Mouse (Mus musculus): ENCODE measurements at regions not wholly inside any gene's neighbourhood (a gene's known extent, or its start where the extent isn't known, plus 50 kb on each side); places are given as distances from the start of the nearest gene placed in this dataset.

DNA sequence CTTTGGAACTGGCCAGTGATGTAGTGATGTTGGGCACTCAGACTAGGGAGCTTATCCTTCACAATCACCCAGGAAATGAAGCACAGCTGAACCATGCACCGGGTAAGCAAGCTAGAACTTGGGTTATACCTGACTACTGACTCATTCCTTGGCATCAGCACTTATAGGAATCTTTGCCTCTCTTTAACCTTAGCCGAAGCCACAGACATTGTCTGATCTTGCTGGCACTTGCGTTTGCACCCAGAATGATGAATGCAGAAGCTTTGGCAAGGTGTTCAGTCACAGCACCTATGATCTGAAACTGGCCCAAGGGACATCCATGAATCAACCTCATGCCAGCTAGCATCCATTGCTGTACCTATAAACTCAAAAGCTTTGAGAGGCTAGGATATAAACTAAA lies 529.0 kb upstream of the Sox9 start:
- no peaks in the 10 kb centered on the region for H3K9me3 ChIP-seq
- H3K36me3 ChIP-seq: no peaks in the 10 kb centered on the region
- no peak for ATAC-seq (replicated peaks)
- WGBS: 94% methylated on average over 3 of the region's 3 CpGs
- no peak overlapping the region for H3K27ac ChIP-seq (replicated peaks)
- H3K9ac ChIP-seq (replicated peaks): no peak overlapping the region
- H3K4me2 ChIP-seq (replicated peaks): no peak overlapping the region
- no peaks in the 10 kb centered on the region for H3K4me1 ChIP-seq
- H3K27me3 ChIP-seq: no peaks in the 10 kb centered on the region
- no peak overlapping the region for H3K4me3 ChIP-seq

DNA sequence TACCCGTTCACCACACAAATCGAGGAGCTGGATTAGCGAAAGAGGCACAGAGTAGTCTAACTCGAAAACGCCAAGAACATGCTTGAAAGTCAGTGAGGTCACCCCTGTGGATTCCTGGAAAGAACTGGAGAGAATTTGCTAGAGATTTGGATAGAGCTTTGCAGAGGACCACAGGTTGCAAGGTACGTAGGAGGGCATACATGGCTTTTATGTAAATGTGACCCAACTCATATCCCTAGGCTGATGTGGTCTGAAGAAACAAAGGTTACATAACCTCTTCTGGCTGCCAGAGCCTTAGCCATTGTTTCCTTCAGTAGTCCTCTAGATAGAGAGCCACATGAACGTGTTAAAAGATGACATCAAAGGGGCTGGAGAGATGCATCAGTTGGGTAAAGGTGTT lies 525.7 kb upstream of the Sox9 start:
- H3K9ac ChIP-seq (replicated peaks): no peak overlapping the region
- no peak for ATAC-seq (replicated peaks)
- no peak overlapping the region for H3K4me2 ChIP-seq (replicated peaks)
- no peaks in the 10 kb centered on the region for H3K27me3 ChIP-seq
- no peaks in the 10 kb centered on the region for H3K4me1 ChIP-seq
- 90% methylated on average over 7 of the region's 7 CpGs for WGBS
- no peak overlapping the region for H3K27ac ChIP-seq (replicated peaks)
- no peaks in the 10 kb centered on the region for H3K9me3 ChIP-seq
- no peak overlapping the region for H3K4me3 ChIP-seq
- H3K36me3 ChIP-seq: no peaks in the 10 kb centered on the region

DNA sequence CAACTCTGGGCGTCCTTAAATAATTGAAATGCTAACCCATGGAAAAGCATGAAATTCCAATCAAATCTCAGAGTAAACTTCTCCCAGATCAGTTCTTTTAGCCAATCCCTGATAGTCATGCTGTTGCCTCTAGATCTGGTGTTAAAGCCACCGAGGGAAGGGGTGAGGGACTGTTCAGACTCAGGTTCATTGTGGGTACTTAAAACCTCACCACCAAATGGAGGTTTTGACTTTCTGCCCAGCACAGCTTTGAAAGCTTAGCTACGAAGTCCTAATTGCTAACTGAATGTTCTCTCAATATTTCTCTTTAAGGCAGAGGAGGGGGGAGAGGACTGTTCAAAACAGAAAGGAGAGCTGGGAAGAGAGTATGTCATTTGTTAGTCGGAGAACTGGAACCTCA lies 517.9 kb upstream of the Sox9 start:
- Histone ChIP-seq H3K4me3 (no peak overlapping the region), H3K9me3 (no peaks in the 10 kb centered on the region), H3K27me3 (no peaks in the 10 kb centered on the region), H3K4me1 (no peaks in the 10 kb centered on the region), H3K4me2 (replicated peaks) (no peak overlapping the region), H3K36me3 (no peaks in the 10 kb centered on the region), H3K27ac (replicated peaks) (no peak overlapping the region), H3K9ac (replicated peaks) (no peak overlapping the region)
- WGBS: 79% methylated on average over 4 of the region's 4 CpGs
- no peak for ATAC-seq (replicated peaks)

DNA sequence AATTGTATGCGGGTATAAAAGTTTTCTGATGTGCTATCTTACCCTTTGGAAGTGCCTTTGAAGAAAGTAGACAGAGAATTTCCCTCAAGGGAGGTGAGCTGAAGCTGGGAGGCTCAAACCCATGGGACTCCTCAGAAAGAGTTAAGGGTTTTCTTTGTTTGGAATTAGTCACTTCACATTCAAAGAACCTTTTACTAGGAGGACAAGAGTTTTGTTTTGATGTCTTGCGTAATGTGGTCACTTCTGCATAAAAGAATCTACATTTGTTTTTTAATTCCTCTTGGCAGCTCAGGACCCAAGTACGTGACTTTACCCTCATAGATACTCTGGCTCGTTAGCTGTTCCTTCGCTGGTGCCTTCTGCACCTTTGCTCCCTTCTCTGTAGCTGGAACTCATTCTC lies 511.1 kb upstream of the Sox9 start:
- H3K9ac ChIP-seq (replicated peaks): no peak overlapping the region
- ATAC-seq (replicated peaks): no peak
- 72% methylated on average over 5 of the region's 5 CpGs for WGBS

DNA sequence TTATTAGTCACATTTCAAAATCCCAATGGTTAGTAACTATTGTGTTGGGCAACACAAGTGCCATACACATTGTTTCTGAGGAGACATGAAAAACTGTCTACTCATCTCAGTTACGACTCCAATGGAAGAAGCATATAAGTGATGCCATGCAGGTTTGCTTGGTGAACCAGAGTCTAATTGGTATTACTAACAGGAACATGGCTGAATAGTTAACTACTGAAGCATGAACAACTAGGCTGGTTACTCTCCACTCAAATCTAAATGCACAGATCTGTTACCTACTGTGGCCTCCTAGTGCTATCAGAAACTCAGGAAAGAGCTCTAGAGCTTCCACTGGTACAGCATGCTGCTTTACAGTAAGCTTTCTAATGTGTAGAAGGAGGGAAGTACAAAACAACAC lies 503.5 kb upstream of the Sox9 start:
- H3K36me3 ChIP-seq: no peaks in the 10 kb centered on the region
- H3K4me3 ChIP-seq: no peak overlapping the region

More for the DNA sequence above, 511.1 kb upstream of the Sox9 start:
- no peaks in the 10 kb centered on the region for H3K36me3 ChIP-seq
- no peaks in the 10 kb centered on the region for H3K9me3 ChIP-seq
- H3K27ac ChIP-seq (replicated peaks): no peak overlapping the region
- no peak overlapping the region for H3K4me3 ChIP-seq
- no peak overlapping the region for H3K4me2 ChIP-seq (replicated peaks)
- no peaks in the 10 kb centered on the region for H3K27me3 ChIP-seq
- H3K4me1 ChIP-seq: no peaks in the 10 kb centered on the region

DNA sequence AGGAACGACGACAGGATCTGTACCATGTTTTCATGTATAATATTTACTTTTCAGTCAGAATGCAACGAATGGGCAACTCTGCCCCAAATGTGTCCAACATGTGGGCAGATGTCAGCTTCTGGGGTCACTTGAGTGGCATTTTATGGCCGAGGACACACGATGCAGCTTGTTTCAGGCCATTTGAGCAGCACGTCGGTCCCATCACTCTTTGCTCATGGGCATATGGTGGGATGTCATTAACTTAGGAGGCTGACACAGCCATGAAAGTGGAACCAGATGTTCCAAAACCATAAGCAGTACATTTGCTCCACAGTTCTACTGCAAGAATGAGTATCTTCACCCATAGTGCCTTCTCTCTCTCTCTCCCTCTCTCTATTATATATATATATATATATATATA lies 499.1 kb upstream of the Sox9 start:
- H3K4me1 ChIP-seq: no peaks in the 10 kb centered on the region
- H3K9me3 ChIP-seq: no peaks in the 10 kb centered on the region
- no peak overlapping the region for H3K4me3 ChIP-seq
- H3K36me3 ChIP-seq: no peaks in the 10 kb centered on the region
- H3K27me3 ChIP-seq: no peaks in the 10 kb centered on the region
- WGBS: 91% methylated on average over 7 of the region's 7 CpGs
- no peak overlapping the region for H3K9ac ChIP-seq (replicated peaks)
- H3K4me2 ChIP-seq (replicated peaks): no peak overlapping the region
- H3K27ac ChIP-seq (replicated peaks): no peak overlapping the region
- ATAC-seq (replicated peaks): no peak

More for the DNA sequence above, 503.5 kb upstream of the Sox9 start:
- no peaks in the 10 kb centered on the region for H3K4me1 ChIP-seq
- H3K4me2 ChIP-seq (replicated peaks): no peak overlapping the region
- no peak overlapping the region for H3K9ac ChIP-seq (replicated peaks)
- no peaks in the 10 kb centered on the region for H3K27me3 ChIP-seq
- WGBS: 57% methylated on average over 1 of the region's 1 CpGs
- no peak for ATAC-seq (replicated peaks)
- no peaks in the 10 kb centered on the region for H3K9me3 ChIP-seq
- no peak overlapping the region for H3K27ac ChIP-seq (replicated peaks)

DNA sequence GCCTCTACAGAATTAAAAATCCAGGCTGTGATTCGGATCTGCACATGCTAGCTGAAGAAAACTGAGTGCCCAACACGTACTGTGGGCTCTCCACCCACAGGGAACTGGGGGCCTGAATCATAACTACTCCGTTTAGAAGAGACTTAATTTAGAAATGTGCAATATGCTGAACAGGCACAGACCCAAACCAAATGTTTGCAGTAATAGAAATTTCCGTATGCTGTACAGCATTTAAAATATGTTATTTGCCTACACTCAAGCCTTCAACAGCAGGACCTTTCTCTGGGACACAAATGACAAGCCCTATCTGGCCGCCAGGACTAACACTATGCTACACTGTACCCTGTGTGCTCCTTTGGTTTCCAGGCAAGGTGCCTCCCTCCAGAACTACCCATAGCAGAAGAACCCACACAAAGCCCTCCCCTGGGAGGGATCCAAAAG lies 483.1 kb upstream of the Sox9 start:
- no peaks in the 10 kb centered on the region for H3K4me1 ChIP-seq
- no peak for ATAC-seq (replicated peaks)
- no peaks in the 10 kb centered on the region for H3K36me3 ChIP-seq
- H3K27ac ChIP-seq (replicated peaks): no peak overlapping the region; the same call in 1 of the 2 replicates
- H3K9ac ChIP-seq (replicated peaks): no peak overlapping the region
- no peak overlapping the region for H3K4me2 ChIP-seq (replicated peaks)
- no peaks in the 10 kb centered on the region for H3K9me3 ChIP-seq
- H3K27me3 ChIP-seq: no peaks in the 10 kb centered on the region
- WGBS: 67% methylated on average over 5 of the region's 5 CpGs
- no peak overlapping the region for H3K4me3 ChIP-seq

DNA sequence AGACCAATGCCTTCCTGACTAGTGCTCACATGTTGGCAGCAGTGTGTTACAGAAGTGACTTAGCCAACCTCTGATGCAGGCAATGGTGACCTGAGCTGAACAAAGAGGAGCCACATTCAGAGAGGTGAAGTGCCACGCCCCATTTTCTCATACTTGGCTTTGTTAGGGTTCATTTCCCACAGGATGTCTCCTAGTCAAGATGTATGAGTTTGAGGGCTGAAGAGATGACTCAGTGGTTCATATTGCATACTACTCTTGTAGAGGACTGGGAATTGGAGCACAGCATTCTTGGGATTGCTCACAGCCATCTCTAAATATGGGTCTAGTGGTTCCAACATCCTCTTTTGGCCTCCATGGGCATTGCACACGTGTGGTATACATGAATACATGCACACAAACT lies 478.9 kb upstream of the Sox9 start:
- Histone ChIP-seq H3K27ac (replicated peaks) (no peak overlapping the region), H3K4me2 (replicated peaks) (no peak overlapping the region), H3K36me3 (no peaks in the 10 kb centered on the region), H3K9me3 (no peaks in the 10 kb centered on the region), H3K4me1 (no peaks in the 10 kb centered on the region), H3K27me3 (no peaks in the 10 kb centered on the region), H3K4me3 (no peak overlapping the region), H3K9ac (replicated peaks) (no peak overlapping the region)
- no peak for ATAC-seq (replicated peaks)
- 74% methylated on average over 2 of the region's 2 CpGs for WGBS

DNA sequence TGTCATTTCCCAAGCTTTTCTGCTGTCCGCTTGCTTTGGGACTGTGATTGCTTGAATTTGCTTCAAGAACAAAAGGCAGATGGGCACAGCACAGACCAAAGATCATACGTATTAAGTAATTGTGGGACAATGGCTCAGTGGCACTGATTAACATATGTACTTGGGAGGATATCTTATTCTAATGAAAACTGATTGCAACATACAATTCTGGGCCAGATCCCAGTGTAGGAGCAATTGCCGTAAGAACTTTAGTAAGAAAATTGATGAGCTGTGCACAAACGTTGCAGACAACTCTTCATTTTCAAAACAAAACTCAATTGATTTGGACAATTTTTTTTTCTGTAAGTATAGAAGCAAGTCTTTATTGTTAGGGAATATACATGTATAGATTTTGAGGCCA lies 456.2 kb upstream of the Sox9 start:
- no peaks in the 10 kb centered on the region for H3K27me3 ChIP-seq
- H3K36me3 ChIP-seq: no peaks in the 10 kb centered on the region
- H3K9me3 ChIP-seq: no peaks in the 10 kb centered on the region
- no peaks in the 10 kb centered on the region for H3K4me1 ChIP-seq
- no peak overlapping the region for H3K4me3 ChIP-seq
- H3K4me2 ChIP-seq (replicated peaks): no peak overlapping the region
- no peak overlapping the region for H3K9ac ChIP-seq (replicated peaks)
- ATAC-seq (replicated peaks): no peak
- H3K27ac ChIP-seq (replicated peaks): no peak overlapping the region
- 92% methylated on average over 4 of the region's 4 CpGs for WGBS

DNA sequence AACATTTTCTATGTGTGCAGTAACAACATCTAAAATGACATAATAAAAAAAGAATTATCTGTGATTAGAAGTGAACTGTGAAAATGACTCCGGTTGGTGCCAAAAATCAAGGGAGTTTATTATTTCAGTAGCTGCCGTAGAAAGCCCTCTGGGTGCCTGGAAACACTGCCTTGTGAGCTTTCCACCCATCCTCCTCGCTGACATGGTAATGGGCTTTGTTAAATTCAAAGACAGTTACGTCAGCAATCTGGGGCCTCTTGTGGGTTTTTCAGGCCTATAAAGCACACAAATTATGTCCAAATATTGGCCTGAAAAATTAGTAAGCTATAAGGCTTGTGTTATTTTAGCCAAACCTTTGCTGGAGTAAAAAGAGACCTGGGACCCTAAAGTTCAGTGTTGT lies 454.4 kb upstream of the Sox9 start:
- Histone ChIP-seq H3K4me2 (replicated peaks) (no peak overlapping the region), H3K27ac (replicated peaks) (no peak overlapping the region), H3K36me3 (no peaks in the 10 kb centered on the region), H3K27me3 (no peaks in the 10 kb centered on the region), H3K4me1 (no peaks in the 10 kb centered on the region), H3K9me3 (no peaks in the 10 kb centered on the region), H3K4me3 (no peak overlapping the region), H3K9ac (replicated peaks) (no peak overlapping the region)
- no peak for ATAC-seq (replicated peaks)
- WGBS: 35% methylated on average over 4 of the region's 4 CpGs

DNA sequence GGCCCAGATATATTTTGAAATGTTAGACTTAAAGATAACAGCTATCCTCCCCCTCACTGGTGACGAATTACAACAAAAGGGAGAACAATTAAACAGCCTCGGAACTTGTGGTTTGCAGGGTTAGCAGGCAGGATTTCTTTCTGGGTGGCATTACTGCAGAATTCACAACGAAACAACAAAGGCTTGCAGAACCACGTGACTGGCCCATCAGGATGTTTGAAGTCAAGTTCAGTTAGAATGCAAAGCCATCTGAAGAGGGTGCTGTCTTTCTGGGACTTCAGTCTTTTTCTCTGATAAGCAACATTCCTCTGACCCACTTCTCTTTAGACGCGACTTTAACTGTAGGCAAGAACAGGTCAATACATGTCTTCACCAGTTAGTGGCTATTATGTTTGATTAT lies 436.9 kb upstream of the Sox9 start:
- Histone ChIP-seq H3K4me2 (replicated peaks) (no peak overlapping the region), H3K27ac (replicated peaks) (no peak overlapping the region), H3K9ac (replicated peaks) (no peak overlapping the region), H3K4me3 (no peak overlapping the region), H3K36me3 (no peaks in the 10 kb centered on the region), H3K9me3 (no peaks in the 10 kb centered on the region), H3K4me1 (no peaks in the 10 kb centered on the region), H3K27me3 (no peaks in the 10 kb centered on the region)
- ATAC-seq (replicated peaks): no peak
- 61% methylated on average over 6 of the region's 6 CpGs for WGBS

DNA sequence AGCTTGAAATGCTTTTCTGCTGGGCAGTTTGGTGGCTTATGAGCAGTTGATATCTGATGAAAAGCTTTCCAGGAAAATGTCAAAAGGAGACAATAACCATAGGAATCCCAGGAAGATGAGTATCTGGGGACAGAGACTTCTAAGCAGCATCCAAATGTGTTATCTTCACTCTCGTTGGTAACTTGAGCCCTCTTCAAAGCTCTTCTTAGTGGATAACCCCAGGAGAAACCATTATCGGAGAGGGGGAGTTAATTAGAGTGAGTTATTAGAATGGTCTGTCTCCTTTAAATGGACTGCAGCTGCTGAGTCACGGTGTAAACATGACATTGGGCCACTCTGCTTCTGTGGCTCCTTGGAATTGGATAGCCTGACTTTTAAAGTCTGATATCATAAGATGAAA lies 436.4 kb upstream of the Sox9 start:
- H3K4me2 ChIP-seq (replicated peaks): no peak overlapping the region
- no peaks in the 10 kb centered on the region for H3K27me3 ChIP-seq
- no peaks in the 10 kb centered on the region for H3K4me1 ChIP-seq
- no peaks in the 10 kb centered on the region for H3K36me3 ChIP-seq
- ATAC-seq (replicated peaks): no peak
- no peak overlapping the region for H3K27ac ChIP-seq (replicated peaks)
- H3K9ac ChIP-seq (replicated peaks): no peak overlapping the region
- WGBS: 28% methylated on average over 3 of the region's 3 CpGs
- no peak overlapping the region for H3K4me3 ChIP-seq
- H3K9me3 ChIP-seq: no peaks in the 10 kb centered on the region

DNA sequence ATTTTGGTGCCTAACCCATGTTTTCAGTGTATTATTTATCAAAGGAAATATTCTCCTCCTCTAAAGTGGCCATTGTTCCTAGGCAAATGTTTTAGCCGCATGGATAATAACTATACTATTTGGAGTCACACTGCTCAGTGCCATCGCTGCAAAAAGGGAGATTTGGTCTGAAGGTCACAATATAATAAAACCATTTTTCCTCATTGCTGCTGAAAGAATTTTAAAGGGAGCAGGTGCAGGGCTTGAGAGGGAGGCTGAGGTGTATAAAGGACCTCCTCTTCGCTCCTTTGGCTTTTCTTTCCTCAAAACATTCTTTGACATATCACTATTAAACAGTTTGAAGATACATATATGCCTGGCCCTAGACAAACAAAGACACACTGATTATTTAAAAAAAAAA lies 435.9 kb upstream of the Sox9 start:
- no peaks in the 10 kb centered on the region for H3K36me3 ChIP-seq
- 91% methylated on average over 3 of the region's 3 CpGs for WGBS
- no peaks in the 10 kb centered on the region for H3K4me1 ChIP-seq
- no peak overlapping the region for H3K27ac ChIP-seq (replicated peaks)
- no peak overlapping the region for H3K9ac ChIP-seq (replicated peaks)
- H3K4me3 ChIP-seq: no peak overlapping the region
- no peak overlapping the region for H3K4me2 ChIP-seq (replicated peaks)
- H3K9me3 ChIP-seq: no peaks in the 10 kb centered on the region
- ATAC-seq (replicated peaks): no peak
- H3K27me3 ChIP-seq: no peaks in the 10 kb centered on the region
